Mouse (Mus musculus) cortical plate, adult 2 months (tissue): ENCODE measurements around the gene Fyttd1.

Experiments
- CTCF ChIP-seq: fragments of 200-500 bp; IDR thresholded peaks from 2 replicates; pipeline ENCODE4 v1.5.1; 2011; ENCODE audit warnings: mild to moderate bottlenecking, control low read depth, low read length; ENCODE audit not compliant: insufficient read depth; ENCODE audit errors: extremely low read depth
- POLR2A ChIP-seq: fragments of 200-500 bp; IDR thresholded peaks from 2 replicates; pipeline ENCODE4 v1.6.1; 2011; ENCODE audit warnings: mild to moderate bottlenecking, low read length, control low read depth; ENCODE audit not compliant: insufficient read depth; ENCODE audit errors: extremely low read depth

DNA sequence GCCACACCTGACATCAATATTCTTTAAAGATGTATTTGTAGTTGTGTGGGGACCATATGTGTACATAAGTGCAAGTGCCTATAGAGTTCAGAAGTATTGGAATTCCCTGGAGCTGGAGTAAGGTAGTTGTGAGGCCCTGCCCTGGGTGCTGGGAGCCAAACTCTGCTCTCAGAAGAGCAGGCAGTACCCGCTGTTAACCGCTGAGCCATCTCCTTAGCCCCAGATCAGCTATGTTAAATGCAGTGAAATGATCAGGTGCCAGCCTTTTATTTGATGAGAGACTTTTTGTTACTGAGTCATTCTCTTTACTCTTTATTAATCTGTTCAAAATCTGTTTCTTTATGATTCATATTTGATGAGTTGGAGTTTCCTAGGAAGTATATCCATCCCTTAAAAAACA is 52.6 kb downstream of the Fyttd1 start:
- TF ChIP-seq CTCF (no peak), POLR2A (no peak)
